Mouse (Mus musculus): ENCODE data around the gene Sfmbt1.
A peak's percentile ranks its signal among the peaks of the same experiment; 100 is the strongest.

Gene Sfmbt1

DNA sequence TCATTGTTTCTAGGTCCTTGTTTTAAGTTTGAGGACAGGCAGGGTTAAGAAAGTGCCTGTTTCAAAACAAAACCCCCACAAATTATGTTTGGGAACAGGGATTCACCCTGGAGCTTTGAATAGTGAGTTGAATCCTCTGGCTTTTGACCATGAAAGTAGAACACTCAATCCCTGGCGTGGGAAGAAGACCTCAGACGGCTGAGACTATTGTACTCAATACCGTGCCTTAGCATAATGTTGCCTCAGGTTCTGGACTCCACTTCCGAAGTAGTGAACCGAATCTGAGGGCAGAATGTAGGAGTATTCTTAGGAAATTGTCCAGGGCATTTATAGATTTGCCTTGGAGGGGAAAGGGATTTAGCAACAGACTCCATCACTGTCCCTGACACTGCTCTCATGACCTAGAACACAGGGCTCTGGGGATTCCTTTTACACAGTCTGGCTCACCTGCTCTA is 110.4 kb downstream of the Sfmbt1 start:
- DNase-seq (ENCODE audit: low read depth, low spot score) = no peak

DNA sequence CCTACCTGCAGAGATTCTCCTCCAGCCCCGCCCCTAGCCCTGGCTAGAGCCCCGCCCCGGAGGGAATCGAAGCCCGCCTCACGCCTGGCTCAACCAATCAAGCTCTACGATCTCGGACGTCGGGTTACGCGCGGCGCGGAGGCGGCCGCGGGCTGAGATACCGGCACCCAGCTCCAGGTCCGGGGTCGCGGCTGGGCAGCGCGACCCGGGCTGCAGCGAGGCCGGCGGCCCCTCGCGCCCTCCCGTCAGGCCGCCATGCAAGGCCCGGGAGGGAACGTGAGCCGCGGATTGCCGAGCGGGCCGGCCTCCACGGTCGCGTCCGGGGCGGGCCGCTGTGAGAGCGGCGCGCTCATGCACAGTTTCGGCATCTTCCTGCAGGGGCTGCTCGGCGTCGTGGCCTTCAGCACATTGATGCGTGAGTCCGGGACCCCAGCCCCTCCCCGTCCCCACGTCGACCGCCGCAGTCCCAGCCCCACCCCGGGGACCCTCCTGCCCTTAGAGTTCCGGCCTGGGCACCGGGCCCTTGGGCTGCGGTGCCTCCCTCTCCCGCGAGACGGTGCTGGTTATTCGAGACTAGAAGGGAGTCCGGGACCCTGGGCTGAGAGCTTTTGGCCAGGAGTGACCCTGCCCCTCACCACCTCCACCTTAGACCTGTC is 111.0 kb downstream of the Sfmbt1 start, which contains the start of gene Tmem110:
Gene Tmem110 (plus strand): TSS at position 115 of the 656 bp plus-strand sequence.
- peak; percentile 93 for DNase-seq (ENCODE audit: low read depth, low spot score)

DNA sequence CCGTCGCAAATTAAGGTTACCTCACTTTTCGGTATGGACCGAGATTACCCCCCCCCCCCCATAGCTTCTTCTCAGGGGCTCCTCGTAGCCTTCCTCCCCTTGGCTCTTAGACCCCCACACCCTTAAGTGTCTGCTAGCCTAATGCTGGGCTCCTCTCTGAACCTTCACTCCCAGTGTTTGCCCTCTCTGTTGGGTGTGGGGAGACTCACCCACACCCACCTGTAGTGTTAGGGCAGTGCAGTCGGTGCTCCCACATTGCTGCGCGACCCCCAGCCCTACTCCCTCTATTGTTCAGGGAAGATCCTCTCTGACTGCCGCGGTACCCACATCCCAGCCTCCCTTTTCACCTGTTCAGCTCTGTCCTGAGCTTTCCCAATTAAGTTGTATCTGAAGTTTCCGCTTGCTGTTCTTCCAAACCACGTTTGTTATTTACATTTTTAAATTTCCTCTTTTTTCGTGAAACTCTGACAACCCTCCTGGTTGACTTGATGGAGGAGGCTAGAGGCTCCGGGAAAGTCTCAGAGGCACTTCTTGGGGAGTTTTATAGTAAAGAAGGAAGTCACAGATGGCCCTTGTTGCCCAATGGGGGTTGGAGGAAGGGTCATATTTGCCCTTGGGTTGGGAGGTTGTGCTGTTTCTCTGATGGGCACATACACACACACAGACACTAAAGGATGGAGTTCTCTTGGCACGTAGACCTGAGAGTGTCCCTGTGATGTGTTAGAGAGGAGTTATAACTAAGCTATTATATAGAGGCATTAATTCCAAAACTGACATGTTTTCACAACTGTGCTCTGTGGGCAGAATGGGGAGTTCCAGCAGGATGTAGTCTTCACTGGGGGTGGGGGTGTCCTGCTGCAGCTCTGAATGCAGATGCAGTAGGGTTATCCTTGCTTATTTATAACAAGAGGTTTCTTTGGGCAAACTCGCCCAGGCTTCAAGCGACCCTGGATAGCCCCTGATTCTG is 111.8 kb downstream of the Sfmbt1 start:
- DNase-seq (ENCODE audit: low read depth, low spot score) = no peak

DNA sequence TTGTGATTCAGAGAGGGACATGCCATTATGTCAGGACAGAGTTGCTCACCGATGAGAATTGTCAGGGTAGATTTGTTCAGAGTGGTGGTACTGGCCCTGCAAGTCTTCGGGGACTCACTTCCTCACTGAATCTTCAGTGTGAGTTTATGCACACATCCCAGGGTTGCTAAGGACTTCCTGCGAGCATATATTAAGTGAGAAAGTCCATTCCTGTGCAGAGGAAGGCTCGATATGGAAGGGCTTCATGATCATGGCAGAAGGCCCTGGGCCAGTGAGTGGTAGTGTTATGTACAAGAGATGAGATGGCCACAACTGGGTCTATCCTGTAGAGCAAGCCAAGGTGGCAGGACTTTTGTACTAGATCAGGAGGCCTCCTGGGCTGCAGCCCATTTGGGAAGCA is 112.8 kb downstream of the Sfmbt1 start:
- no peak for DNase-seq (ENCODE audit: low read depth, low spot score)

DNA sequence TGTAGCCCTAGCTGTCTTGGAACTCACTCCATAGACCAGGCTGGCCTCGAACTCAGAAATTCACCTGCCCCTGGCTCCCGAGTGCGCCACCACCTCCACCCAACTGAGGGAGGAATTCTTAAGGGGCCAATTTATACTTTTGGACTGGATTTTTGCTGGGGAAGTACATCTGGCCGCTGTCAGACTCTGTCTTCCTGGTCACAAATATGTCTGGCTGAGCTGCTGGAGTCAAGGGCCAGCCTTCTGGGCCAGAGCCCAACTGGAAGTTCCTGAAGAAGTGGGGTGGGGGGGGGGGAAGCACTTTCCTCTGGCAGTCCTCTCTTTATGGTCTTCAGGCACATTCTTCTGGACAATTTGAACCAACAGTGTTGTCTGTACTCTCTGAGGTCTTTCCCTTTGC is 113.4 kb downstream of the Sfmbt1 start:
- no peak for DNase-seq (ENCODE audit: low read depth, low spot score)

DNA sequence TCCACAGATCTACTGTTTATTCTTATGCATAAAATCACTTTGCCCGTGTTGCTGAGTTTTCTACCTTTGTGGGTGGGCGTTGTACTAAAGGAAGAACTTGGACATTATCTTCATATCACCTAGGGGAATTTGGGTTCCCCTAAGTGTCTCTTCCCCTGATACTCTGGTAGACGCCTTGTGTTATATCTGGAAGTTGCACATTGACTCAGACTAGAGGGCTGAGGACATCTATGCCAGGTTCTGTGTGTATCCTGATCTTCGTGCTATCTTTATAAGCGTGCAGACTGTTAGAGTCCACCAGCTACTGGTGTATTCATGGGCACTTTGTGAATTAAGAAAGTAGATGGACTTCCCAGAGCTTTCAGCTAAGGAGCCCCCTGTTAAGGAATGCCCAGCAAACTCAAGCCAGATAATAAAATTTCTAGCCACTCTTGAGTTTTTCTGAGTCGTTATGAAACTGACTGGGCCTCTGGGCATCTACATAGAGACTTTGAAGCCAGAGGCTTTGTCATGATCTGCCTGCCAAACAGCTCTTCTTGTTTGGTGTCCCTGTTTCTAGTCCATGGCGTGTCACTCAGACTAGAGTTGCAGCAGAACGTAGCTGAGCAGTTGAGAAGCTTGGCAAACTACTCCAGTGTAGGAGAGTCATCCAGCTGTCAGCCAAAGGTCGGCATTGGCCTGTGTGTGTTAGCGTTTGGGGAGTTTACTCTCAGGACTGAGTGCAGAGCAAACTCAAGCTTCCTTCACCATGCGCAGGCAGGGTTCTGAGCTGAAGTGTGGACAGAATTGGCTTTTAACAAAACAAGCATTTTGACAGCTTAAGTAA is 114.2 kb downstream of the Sfmbt1 start:
- peak; percentile 31 for DNase-seq (ENCODE audit: low read depth, low spot score)

DNA sequence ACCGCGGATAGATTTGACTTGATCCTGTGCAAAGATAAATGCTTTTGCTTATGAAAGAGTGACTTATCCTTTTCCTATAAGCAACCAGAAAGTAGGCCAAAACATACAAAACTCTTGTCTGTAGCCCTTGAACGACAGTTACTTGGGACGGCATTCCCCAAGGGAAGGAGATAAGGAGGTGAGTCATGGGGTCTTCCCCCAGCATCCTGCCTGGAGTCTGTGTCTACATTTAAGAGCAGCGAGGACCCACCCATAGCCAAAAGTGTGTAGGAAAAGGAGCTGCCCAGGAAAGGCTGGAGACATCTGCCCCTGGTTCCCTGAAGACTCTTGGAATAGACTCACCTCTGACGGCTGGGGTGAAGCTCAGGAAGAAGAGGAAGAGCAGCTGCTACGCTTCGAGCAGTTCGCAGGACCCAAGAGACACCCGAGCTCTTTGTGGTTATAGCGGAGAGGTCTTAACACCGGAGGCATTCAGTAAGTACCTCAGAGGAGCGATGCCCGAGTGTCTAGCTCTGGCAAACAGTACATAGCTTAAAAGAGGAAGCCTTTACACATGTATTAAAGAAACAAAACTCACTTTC is 122.9 kb downstream of the Sfmbt1 start:
- DNase-seq (ENCODE audit: low read depth, low spot score) = no peak

DNA sequence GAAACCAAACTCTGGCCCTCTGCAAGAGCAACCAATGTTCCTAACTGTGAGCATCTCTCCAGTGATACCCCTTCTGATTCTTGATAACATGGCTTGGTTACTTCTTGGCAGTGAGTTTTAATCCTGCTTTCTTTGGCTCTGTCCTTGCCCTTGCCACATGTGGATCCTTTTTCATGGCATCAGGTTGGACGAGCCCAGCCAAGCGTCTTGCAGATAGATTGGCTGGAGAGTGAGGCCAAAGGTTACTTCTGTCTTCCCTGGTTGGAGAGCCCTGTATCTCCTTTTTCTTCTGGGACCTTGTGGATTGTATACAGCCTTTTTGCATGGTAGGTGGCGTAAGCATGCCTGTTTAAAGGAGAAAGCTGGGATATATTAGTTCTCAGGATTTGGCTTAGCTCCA is 129.1 kb downstream of the Sfmbt1 start:
- DNase-seq (ENCODE audit: low read depth, low spot score) = no peak

DNA sequence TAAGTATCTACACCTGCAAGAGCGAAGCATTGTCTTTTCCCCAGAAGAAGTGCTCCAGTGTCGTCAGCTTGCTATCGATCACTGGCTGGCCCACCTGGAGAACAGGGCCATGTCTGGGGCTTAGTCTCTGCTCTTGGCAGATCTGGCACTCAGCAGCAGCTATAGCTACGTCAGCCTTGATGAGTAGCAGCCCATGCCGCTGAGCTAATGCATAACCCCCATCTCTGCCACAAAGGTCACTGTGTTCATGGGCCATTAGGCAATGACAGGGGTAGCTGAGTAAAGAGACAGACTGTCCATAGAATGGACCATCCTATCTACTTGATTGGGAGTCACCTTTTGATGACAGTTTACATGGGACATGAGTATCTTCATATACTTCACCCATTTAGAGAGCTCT is 135.9 kb downstream of the Sfmbt1 start:
- no peak for DNase-seq (ENCODE audit: low read depth, low spot score)

DNA sequence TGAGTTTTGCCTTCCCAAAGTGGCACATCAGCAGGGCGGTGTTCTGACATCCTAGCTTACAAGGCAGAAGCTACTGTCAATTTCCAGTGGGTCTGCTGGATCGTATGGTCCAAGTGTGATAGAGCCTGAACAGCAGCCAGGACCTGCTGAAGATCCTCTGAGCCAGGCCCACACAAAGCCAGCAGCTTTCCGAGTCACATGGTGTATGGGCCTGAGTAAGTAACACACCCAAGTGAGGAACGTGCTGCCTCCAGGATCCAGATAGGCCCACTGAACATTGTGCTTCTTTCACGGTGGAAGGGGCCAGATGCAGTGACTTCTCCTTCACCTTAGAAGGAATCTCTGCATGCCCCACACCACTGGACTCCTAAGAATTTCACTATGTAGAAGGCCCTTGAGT is 137.7 kb downstream of the Sfmbt1 start:
- DNase-seq (ENCODE audit: low read depth, low spot score) = no peak

DNA sequence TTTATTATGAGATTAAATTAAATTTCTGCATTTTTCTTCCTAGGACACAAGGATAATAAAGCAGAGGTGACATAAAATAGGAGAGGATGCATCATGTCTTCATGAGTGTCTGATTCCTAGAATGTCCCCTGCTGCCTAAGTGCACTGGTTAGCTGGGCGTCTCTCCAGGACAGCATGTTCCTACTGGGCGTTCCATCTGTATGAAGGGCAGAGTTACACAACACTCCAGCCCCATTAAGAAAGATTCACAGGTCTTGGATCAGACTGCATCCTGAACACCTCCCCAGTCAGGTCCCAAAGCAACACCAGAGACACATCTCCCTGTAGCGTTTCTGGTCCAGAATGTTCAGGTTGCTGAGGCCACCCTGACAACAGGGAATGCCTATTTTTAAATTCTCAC is 140.7 kb downstream of the Sfmbt1 start:
- DNase-seq (ENCODE audit: low read depth, low spot score) = peak; percentile 77

DNA sequence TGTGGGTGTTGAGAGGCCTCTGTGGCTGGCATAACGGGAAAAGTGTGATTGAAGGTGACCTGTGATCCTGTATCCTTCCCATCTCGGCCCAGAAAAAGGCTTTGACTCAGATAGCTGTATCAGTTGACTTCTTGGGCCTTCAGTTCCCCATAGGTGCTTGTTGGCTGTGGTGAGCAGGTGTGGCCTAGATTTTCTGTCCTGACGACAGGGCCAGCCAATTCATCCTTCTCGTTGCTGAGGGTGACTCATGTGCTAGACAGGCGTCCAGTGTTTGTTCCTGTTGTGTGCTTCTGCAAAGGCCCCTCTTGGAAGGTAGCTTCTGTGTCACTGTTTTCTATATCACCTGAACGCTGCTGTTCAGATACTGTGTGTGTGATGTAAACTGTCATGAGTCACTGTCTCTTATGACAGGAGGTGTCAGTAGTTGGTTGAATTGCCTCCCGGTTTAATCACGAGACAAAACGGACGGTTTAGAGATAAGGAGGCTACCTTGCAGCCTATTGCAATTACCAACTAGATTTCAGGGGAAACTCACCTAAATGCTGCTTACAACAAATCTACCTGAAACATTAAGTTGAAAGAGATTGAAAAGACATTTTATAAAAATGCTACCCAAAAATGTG is 142.3 kb downstream of the Sfmbt1 start:
- peak; percentile 88 for DNase-seq (ENCODE audit: low read depth, low spot score)

DNA sequence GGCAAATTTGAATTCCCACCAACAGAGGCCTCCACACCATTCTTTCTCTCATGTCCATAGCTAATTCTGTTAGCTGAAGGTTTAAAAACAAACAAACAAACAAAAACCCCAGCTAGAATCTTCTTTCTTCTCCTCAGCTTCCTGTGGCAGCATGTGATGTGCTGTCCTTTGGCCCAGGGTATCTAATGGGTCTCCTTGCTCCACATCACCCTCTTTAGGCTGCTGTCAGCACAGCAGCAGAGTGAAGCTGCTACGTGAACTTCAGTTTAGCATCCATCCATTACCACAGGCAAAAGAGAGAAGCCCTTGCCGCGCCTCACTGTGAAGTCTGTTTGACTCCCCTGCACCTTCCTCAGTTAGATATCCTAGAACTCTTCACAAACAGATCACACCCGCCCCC is 143.3 kb downstream of the Sfmbt1 start:
- DNase-seq (ENCODE audit: low read depth, low spot score) = peak; percentile 47

DNA sequence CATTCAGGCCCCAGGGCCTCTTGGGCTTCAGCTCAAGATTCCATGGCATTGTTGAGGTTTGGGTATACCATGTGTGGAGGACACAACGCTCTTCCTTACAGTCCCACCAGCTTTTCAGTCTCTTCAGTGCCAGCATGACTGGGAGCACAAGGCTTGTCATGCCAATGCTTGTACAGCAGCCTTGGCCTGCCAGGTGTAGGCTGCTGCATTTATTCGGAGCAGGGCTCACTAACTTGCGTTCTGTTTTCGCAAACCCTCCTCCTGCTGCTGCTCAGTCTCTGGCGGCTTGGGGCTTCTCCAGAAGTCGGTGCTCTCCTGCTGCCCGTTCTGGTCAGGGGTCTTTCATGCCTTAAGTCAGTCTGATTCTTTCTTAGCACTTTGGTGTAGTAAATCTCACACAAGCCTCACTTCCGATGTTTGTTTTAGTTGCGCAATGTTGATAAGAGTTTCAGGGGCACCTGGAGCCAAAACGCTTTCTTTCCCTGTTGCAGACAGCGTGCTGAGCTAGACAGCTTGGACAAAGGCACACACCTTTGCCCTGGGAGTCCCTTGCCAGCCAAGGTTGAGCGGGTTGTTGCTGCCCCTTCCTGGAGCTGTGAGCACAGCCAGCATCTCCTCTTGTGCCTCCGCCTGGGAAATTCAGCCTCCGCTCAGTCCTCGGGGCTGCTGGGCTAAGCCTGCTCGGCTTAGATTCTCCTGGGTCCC is 146.9 kb downstream of the Sfmbt1 start:
- DNase-seq (ENCODE audit: low read depth, low spot score) = peak; percentile 54

DNA sequence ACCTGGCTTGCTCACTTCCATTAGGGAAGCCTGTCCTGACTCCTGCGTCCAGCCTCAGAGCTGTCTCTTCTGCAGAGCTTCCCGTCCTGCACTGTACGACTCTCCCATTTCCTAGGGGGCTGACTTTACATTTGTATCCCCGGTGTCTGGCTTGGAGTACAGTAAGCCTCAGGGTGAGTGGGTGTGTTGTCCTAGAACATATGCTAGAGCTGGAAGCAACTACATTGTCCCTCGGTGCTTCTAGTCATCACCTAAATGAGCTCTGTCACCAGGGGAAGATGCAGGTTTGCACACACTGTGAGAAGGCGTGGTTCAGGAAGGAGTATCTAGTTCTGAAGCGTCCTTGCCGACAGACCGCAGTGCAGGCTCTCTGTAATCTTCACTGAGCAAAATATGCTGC is 147.7 kb downstream of the Sfmbt1 start:
- DNase-seq (ENCODE audit: low read depth, low spot score) = peak; percentile 50

DNA sequence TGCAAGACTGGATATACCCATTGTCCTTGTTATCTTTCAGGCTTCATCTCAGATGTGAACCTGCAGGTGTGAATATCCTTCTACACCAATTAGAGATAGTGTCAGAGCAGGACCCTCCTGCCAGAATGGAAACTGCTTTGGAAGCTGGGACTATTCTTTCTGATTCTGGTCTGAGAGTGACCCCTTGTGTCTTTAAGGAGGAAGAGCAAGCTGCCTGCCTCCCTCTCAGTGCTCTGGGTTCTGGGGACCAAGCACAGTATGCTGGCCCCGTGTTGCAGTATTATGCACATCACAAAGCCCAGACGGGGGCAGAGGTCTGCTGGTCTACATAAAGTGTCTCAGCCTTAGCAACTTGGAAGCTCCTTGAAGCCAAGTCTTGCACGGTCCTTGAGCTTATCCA is 150.7 kb downstream of the Sfmbt1 start:
- peak; percentile 31 for DNase-seq (ENCODE audit: low read depth, low spot score)

DNA sequence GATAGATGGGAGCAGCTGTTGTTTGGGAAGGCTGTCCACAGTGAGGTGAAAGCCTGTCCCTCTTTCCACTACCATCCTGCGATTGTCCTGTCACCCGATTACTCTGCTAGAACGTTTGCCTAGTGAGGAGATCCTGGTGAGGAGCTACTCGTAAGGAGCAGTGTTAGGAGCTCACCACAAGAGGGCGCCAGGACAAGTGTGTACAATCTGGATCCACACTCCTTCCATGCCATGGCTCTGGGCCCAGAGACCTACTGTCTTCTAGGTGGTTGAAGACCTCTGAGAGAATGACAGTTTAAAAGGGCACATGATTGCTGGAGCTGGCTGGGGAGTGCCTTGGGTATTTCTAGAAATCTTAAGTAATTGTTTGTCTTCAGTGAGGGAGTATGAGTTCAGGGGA is 152.4 kb downstream of the Sfmbt1 start:
- DNase-seq (ENCODE audit: low read depth, low spot score) = peak; percentile 80

DNA sequence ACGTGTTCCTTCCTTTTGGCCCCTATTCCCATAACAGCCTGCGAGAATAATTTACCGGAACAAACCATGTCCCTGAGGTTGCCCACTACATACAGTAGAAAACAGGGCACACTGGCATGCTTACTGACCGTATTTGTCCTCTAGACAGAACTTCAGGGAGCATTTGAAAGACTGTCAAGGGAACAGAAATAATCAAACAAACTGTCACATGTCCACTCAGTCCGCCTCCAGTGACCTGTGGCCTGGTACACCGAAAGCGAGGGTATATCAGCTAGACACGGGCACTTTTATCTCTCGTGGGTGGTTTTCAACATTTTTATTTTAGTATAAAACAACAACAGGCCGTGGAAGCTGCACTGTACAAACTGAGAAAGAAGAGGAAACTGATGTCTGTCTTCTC is 154.2 kb downstream of the Sfmbt1 start:
- no peak for DNase-seq (ENCODE audit: low read depth, low spot score)

DNA sequence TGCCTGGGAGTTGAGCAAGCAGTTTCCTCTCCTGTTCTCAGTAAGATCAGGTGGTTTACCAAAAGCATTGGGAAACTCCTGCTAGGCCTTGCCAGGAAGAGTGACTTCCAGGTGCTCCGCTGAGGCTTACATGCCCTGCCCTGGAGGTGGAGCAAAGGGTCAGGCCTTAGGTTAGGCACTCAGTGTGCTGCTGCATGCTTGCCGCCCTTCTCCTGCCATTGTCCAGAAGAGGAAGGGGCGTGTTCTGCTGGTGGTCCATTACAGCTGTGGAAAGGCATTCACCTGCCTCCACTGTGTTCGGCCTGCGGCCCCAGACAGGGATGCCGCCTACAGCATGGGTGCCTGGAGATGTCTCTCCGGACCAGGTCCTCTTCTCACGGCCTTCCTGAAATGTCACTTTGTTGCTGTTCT is 154.7 kb downstream of the Sfmbt1 start:
- DNase-seq (ENCODE audit: low read depth, low spot score) = no peak

Data from brain, adult 2 months (tissue).